Mouse (Mus musculus): Measurements from ENCODE around the gene Pik3r4.

Gene Pik3r4

DNA sequence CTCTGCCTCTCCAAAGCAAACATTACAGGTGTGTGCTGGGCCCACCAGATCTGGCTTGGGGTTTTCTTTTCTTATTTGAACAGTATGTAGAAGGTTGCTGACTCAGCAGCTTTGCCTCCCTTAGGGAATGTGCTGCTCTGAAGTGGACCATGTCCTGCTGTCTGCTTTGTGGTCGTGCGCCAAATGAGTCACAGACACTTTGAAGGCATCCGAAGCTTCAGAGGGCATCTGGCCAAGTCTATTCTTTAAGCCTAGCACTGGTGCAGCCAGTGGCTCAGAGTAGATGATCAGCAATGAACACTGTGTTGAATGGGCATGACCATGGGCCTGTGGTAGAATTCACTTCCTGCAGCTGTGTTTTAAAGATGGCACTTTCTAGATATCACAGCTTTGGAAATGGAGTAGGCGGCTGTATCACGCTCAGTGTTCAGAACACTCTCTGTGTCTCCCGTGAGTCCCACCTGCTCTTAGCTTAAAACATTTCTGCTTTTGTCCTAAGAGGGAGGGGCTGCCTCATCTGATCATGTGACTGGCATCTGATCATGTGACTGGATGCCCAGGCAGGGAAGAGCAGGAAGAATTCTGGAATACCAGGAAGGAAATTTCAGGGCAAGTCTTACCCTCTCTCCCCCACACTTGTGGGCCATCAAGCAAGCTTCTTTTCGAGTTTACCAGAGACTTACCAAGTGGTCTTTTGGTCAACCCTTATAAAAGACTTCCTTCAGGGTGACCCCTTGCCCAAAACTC, 54.2 kb downstream of the Pik3r4 start:
- no peak for DNase-seq (ENCODE audit: low read depth, low spot score)

DNA sequence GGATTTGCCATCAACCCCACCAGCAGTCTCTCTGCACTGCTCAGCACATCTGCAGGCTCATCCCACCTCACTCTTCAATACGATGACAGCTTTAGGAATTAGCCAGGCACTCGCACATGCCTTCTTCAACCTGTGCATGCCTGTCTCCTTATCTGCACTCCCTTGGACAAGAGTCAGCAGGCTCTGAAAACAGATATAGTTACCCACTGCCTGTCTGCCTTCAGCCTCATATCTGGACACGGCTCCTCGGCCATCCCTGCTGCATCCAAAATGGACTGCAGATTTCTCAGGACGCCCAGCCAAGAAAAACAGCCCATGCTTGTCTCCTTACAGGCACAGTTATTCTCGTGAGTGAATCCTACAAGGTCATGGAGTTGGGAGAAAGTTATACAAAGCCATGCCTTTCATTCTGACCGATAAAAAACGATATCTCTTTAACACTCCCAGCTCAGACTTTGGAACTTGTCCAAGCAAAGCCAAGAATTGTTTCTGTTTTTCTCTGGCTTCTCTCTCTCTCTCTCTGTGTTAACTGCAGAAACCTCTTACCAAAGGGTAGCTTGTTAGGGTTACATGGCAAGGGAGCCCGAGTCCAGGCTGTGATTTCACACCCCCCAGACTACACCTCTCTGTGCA, 55.1 kb downstream of the Pik3r4 start:
- no peak for DNase-seq (ENCODE audit: low read depth, low spot score)

DNA sequence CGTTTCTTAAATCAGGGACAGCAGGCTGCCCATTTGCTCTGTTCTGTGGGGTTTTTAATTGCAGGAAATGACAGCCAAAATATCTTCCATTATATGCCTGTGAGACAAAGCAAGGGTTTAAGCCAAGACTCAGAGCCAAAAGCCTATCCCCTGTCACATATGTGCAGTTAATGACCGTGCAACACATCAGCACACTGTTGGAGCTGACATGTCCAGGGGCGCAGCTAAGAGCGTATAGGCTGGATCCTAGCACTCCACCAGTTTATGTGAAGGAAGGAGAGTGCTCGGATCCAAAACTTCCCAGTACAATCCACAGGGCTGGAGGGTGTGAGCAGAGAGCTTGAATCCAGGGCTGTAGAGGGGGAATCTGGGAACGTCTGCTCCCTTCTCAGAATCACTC, 57.9 kb downstream of the Pik3r4 start:
- DNase-seq (ENCODE audit: low read depth, low spot score): no peak

DNA sequence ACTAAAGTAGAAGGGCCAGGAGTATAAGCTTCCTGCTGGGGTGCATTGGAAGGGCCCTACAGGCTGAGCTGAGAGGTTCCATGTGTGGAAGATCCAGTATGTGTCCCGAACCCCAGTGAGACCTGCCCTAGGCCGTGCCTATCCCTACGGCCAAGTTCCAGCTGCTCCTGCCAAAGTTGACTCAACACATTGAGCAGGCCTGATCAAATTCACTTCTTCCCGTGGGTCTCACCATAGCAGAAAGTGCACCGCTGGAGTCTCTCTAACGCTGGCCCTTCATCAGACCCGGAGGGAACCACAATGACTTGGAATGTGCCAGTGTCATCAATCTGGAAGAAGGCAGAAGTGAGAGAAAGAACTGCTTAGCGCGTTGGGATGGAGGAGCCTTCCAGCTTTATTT, 59.2 kb downstream of the Pik3r4 start:
- DNase-seq (ENCODE audit: low read depth, low spot score): no peak

DNA sequence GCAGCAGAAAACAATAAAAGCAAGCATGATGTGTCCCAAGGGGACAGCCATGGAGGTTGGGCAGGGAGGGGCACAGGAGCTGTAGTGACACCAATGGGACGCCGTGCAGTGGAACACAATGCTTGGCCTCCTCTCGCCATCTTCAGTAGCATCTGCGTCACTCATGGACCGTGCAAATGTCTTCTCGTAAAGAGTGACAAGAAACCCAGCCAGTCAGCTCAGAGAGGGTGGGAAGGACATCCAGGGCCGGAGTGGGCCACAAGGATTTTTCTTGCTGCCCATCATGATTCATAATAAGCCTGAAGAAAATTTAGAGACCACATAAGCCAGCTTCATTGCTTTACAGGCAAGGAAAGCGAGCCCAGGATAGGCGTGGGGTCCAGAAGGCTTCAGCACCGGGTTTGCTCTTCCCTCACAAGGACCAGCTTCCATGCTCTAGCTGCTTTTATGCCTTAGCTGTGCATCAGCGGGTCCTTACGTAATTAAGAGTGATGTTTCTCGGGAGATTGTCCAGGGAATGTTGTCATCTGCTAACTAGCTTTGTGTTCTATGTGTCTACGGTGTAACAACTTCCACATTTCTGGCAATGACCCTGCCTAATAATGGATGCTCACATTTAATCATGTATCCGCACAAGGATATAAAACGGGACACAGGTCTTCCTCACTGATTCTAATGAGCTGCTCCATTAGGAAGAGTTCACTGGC, 61.6 kb downstream of the Pik3r4 start:
- no peak for DNase-seq (ENCODE audit: low read depth, low spot score)

DNA sequence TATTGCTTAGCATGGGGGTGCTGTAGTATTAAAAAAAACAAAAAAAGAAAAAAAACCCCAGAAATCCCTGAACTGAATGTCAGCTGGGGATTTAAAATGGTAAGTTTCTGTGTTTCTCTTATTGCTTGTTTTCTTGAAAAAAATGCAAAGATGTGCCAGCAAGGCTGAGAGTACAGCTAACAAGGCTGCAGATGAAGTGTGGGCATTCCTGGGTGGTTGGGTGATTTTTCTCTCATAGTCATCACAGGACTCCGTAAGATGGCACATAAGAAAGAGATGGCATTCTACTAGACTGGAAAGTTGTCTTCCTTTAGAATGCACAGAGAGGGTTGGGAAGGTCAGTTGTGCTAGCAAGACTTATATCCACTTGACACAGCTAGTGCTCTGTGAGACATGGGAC, 62.2 kb downstream of the Pik3r4 start:
- DNase-seq (ENCODE audit: low read depth, low spot score): no peak

DNA sequence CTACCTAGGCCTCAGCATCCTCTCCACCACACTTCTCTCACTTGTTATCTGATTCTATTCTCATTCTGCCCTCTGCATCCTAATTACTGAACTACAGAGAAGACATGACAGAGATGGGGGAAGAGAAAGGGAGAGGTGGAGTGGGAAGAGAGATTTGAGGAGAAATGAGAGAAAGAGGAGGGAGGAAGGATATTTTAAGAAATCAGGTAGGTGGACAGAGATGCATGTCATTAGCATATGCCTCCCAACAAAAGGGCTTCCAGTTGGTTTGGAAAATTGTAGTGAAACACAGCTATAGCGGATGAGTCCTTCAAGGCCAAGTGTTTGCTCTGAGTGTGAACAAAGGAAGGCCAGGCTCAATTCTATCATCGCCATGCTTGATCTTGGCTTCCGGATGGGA, 69.3 kb downstream of the Pik3r4 start:
- peak; percentile 62 for DNase-seq (ENCODE audit: low read depth, low spot score)

DNA sequence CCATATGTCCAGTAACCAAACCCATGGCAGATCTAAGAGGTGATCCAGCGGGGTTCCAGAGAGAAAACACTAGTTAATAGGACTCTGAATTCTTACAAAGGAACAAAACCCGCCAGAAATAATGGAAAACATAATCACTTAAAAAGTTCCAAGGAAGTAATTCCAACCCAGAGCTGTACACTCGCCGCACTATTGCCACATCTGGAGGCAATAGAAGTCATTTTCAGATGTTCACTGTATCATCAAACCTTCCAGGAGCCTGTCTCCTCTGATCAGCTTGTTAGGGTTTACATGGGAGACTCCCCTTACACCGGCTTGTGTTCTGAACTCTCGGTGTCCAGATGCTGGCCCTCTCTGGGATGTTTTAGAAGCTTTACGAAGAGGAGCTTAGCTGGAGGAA, 76.6 kb downstream of the Pik3r4 start:
- DNase-seq (ENCODE audit: low read depth, low spot score): no peak

DNA sequence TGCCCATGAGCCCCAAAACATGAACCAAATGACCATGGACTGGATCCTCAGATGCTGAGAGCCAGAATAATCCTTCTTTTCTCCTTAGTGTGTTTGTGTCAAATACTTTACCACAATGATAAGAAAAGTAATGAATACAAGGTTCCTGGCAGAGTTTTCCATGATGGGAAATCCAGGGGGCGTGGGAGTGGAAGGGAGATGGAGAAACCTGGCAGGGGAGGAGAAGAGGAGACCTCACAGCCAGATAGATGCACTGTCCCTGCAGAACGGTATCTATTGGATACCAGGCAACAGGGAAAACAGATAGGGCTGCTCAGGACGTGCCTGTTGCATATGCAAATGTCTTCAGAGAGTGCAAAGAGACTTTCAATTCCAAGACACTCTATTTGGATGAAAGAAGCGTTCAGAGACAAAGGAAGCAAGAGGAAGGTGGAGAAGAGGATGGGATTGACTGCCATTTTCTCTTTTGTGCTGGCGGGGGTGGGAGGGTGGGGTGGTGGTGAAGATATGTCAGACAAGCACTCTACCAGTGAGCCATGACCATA, 77.1 kb downstream of the Pik3r4 start:
- DNase-seq (ENCODE audit: low read depth, low spot score): no peak

DNA sequence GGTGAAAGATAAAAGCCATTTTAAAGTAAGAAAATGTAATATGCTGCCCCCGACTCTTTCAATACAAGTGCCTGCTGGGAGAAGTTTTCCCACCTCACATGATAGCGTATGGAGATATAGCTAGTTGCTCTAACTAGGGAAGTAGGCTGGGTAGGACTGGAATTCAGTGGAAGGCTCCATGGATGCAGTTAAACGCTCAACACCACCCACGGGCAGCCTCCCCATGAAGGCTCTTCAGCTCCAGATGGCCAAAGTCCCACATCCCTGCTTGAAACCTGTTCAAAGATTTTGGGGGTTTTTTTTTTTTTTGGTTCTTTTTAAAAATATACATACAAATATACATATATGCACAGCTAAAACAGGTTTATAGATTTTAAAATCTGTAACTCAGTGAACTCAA, 77.7 kb downstream of the Pik3r4 start:
- peak; percentile 80 for DNase-seq (ENCODE audit: low read depth, low spot score)

DNA sequence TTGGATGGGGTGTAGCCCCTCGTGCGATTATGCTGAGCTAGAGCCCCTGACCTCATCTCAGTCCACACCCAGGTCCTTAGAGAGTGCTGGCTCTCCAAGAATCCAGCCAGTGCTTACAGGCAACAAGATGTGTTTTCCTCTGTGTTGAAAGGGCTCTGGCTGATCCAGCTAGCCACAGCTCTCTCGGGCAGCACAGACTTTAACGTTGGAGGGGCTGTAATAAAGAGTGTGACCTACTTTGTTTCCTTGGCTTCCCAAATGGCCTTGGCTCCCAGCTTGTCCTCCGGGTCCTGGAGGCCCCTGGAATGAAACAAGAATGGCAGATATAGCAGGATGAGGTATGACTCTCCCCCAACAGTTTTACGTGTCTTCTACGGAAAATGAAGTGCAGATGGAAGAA, 89.2 kb downstream of the Pik3r4 start:
- no peak for DNase-seq (ENCODE audit: low read depth, low spot score)

DNA sequence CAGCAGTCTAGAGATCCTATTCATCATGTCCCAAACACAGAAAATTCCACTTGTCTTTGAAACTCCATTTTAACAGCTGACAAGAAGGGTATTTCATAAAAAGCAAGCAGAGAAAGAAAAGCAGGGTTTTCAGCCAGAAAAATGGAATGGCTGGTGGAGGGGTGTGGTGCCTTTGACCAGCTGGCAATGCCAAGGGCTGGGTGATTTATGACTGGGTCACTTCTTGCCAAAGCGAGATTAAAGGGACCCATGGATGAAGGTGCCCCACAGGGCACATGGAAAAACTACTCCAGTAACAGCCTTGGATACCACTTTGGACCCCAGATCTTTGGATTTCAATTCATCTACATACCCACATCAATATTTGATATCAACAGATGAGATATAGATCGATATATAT, 91.9 kb downstream of the Pik3r4 start:
- DNase-seq (ENCODE audit: low read depth, low spot score): no peak

DNA sequence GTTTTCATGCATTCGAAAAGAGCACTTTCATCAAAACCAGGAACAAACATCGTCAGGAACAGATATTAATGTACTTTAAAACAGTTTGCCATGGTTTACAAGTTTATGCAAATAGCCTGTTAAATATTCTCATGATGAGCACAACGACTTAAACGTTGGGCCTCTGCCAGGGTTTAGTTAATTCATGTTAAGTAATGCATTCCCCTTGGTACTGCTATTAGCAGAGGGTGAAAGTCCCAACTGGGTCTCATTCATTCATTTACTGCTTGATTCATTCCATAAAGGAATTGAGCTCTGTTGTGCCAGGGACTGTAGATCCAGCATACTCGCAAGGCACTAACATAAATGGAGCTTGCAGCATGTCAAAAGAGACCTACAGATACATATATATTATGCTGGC, 92.4 kb downstream of the Pik3r4 start:
- no peak for DNase-seq (ENCODE audit: low read depth, low spot score)

All from telencephalon, adult 2 months (tissue).